Mouse (Mus musculus) ES-CJ7 (cell line): ENCODE measurements around the gene Vmn1r192.
A peak's percentile ranks its signal among the peaks of the same experiment; 100 is the strongest.
"Not testable (repeated sequence)": the region's sequence is repeated elsewhere in the genome, so short reads cannot be mapped to it uniquely, and the experiment has no call there.

Source experiments
- DNase-seq: peaks from one replicate; pipeline ENCODE4 v3.0.0; 2011; ENCODE audit warnings: low read depth, low spot score

The Vmn1r192 gene

DNA sequence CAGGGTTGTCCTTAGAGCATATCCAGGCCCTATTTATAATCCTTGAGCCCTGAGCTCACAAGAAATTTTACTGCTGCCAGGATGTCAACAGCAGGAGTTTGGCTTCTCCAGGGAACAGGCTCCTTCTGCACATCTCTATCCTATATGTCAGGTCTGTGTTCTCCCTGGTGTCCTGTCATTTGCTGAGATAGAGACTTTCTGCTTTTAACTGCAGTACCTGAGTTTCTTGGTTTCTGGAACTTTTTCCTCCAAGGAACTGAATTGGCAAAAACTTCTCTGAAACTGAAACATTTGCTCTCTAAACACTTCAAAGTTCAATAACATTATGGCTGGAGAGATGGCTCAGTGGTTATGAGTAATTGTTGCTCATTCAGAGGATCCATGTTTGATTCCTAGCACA, at the start of gene Vmn1r192:
Vmn1r192 (minus strand) TSS at position 101 of the 400 bp plus-strand sequence.
- no peak for DNase-seq

DNA sequence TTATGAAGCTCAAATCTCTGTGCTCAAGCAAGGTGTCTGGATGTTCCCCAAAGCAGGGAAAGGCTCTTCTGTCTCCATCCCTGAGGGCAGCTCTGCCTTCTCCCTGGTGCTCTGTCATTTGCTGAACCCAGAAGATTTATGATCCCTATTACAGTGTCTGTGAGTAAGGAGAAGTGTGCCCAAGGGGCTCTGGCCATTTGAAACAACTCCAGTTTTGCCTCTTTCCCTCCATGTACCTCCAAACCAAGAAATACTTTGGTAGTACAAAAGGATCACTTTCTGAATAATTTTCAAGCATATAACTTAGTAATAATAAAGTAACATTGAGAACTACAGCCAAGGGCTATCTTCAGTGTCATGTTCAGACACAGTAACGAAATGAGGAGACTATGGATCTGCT, 32.1 kb upstream of the Vmn1r192 start, which contains the start of gene Vmn1r193:
Vmn1r193 (minus strand) TSS at position 101 of the 400 bp plus-strand sequence.
- not testable (repeated sequence) for DNase-seq

DNA sequence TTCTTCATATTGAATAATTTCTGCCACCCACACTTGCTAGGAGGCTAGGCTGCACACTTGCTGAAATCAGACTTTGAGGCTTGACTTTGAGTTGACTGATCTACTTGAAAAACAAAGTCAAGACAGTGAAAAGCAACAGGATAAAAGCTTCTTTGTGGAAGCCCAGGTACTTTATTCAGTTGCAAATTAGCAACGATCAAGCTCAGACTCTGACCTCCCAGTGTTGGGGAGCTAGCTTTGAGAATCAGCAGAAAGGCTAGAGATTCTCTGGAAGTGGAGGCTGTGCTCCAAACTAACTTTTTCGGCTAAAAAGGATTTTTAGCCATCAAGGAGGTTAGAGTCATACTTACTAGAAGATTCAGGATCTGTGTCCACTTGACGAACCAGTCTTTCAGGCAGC, 1.8 kb upstream of the Vmn1r192 start:
- peak; percentile 57 for DNase-seq

DNA sequence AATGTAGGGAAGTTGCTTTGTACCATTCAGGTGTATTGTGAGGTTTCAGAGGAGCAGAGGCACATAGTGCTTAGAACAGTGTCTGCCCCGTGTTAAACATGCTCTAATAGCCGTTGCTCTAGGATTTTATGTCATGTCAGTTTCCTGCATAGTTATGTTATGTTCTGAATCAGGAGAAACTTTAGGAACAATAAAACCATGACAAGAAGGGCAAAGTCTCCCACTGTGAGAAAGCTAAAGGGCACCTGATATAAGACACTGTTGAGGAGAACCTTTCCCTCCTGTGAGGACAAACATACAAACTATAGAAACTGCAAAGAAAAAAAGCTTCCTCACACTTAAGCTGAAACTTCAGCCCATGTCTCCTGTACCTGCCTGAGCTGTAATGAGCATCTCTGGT, 556 bp downstream of the Vmn1r192 start:
- DNase-seq, result no peak

GRCm38 (mm10) chr13:22189313-22189712, 1.6 kb downstream of the Vmn1r192 start:
- no peak for DNase-seq

GRCm38 (mm10) chr13:22183869-22184268, 7.1 kb downstream of the Vmn1r192 start, which contains the start of gene Vmn1r191:
Gene Vmn1r191 (minus strand): TSS chr13:22183969.
- DNase-seq, result no peak

DNA sequence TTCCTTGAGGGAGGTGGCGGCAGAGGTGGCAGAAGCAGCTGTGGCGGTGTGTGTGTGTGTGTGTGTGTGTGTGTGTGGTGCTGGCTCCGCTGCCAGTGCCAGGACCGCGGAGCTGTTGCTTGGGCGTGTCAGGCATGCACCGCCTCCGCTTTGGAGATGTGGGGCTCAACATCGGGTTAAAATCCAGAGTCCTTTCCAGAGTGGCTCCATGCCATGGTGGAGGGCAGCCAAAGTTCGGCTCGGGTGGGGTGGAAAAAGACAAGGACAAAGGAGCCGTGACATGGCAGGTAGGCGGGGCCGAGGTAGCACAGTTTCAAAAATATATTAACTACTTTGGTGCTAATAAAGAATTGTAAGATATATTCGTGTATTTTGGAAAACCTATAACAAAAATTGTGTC, 22.5 kb downstream of the Vmn1r192 start:
- no peak for DNase-seq

DNA sequence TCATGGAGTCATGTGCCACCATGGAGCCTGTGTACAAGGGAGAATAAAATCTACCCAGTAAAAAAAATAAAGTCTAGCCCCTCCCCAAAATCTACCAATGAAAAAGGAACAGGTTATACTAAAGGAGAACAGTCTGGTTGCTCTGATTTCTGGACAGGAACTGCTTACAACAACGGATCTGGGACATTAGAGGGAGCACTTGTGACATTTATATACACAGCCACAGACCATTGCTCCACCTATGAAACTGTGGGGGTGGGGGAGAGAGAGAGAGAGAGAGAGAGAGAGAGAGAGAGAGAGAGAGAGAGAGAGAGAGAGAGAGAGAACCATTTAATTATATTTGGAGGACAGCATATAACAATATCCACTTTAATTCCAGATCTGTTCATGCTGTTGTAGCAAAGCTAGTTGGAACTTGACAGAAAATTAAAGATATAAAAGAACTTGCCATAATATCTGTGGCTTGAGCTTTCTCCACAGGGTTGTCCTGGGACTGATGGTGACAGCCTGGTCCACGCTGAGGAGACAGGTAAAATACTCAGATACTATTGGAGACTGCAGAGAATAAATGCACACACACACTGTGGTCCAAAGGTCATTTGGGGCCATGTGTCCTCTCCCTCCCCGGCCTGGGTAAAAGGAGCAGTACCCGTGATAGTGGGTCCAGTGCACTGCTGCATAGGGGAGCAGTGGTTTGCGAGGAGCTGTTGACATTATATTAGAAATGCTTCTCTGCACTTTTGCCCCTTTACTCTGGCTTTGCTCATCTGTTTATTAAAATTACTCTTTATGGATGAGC, 54.2 kb downstream of the Vmn1r192 start:
- DNase-seq, result not testable (repeated sequence)
